Mouse (Mus musculus) cerebellum, postnatal 14 days (tissue): ENCODE measurements at regions not wholly inside any gene's neighbourhood (a gene's known extent, or its start where the extent isn't known, plus 50 kb on each side); places are given as distances from the start of the nearest gene placed in this dataset.

Source experiments
- DNase-seq, 2 experiments: peaks; one replicate each; pipeline ENCODE4 v3.0.0; 2021; ENCODE audit warnings: mixed read lengths in 2 of 2

- DNase-seq: no peak
Measured at GRCm38 (mm10) chr3:52754978-52755377, 262.1 kb downstream of the Cog6 start.

- no peak for DNase-seq
Measured at GRCm38 (mm10) chr3:52754401-52754800, 262.6 kb downstream of the Cog6 start.

- DNase-seq: no peak
Measured at GRCm38 (mm10) chr3:52746917-52747316, 270.1 kb downstream of the Cog6 start.

- DNase-seq: peak; percentile 40 to 42
Measured at GRCm38 (mm10) chr3:52744334-52744733, 272.7 kb downstream of the Cog6 start.

- DNase-seq: peak; percentile 32 to 47
Measured at GRCm38 (mm10) chr3:52740466-52741026, 276.5 kb downstream of the Cog6 start.

GRCm38 (mm10) chr3:52739526-52739925, 277.5 kb downstream of the Cog6 start:
- no peak for DNase-seq

- no peak for DNase-seq
Measured at GRCm38 (mm10) chr3:52738386-52738785, 278.7 kb downstream of the Cog6 start.

- no peak for DNase-seq
Measured at GRCm38 (mm10) chr3:52735939-52736338, 281.1 kb downstream of the Cog6 start.

GRCm38 (mm10) chr3:52731941-52732340, 285.1 kb downstream of the Cog6 start:
- DNase-seq: no peak

GRCm38 (mm10) chr3:52731491-52731890, 285.5 kb downstream of the Cog6 start:
- no peak for DNase-seq

GRCm38 (mm10) chr3:52729731-52730130, 287.3 kb downstream of the Cog6 start:
- no peak for DNase-seq

GRCm38 (mm10) chr3:52728860-52729259, 288.2 kb downstream of the Cog6 start:
- DNase-seq: no peak

- DNase-seq: no peak
Measured at GRCm38 (mm10) chr3:52728426-52728825, 288.6 kb downstream of the Cog6 start.

- DNase-seq: no peak
Measured at GRCm38 (mm10) chr3:52724354-52724753, 292.7 kb downstream of the Cog6 start.

GRCm38 (mm10) chr3:52722946-52723345, 294.1 kb downstream of the Cog6 start:
- DNase-seq: no peak

GRCm38 (mm10) chr3:52719181-52719580, 297.9 kb downstream of the Cog6 start:
- DNase-seq: no peak

GRCm38 (mm10) chr3:52717324-52717723, 299.7 kb downstream of the Cog6 start:
- no peak for DNase-seq

GRCm38 (mm10) chr3:52712151-52712550, 304.9 kb downstream of the Cog6 start:
- DNase-seq: no peak

- DNase-seq: no peak
Measured at GRCm38 (mm10) chr3:52711133-52711532, 305.9 kb downstream of the Cog6 start.

- no peak for DNase-seq
Measured at GRCm38 (mm10) chr3:52708746-52709145, 308.3 kb downstream of the Cog6 start.

- DNase-seq: peak in 1 of 2 experiments; percentile 13
Measured at GRCm38 (mm10) chr3:52708301-52708700, 308.7 kb downstream of the Cog6 start.

GRCm38 (mm10) chr3:52706626-52707025, 310.4 kb downstream of the Cog6 start:
- no peak for DNase-seq

GRCm38 (mm10) chr3:52703751-52704150, 313.3 kb downstream of the Cog6 start:
- DNase-seq: no peak

- DNase-seq: no peak
Measured at GRCm38 (mm10) chr3:52702962-52703361, 314.1 kb downstream of the Cog6 start.

GRCm38 (mm10) chr3:52701601-52702000, 315.4 kb downstream of the Cog6 start:
- no peak for DNase-seq
